Mouse (Mus musculus) intestine, embryonic 14.5 days (tissue): ENCODE measurements around the gene Taf1a. TPM values are rescaled to one million over a fixed set of nuclear protein-coding genes. Genes with fewer than 3 reads are reported as not detected.

ENCODE experiments used
- ATAC-seq: fragments of 200-750 bp; cut with Nextera tagmentation; replicated peaks from 2 replicates; pipeline ENCODE4 v1.8.0; 2017; ENCODE audit warnings: low read depth, moderate number of reproducible peaks, moderate TSS enrichment, moderate library complexity; ENCODE audit not compliant: low FRiP score, low TSS enrichment
- DNase-seq: peaks from one replicate; pipeline ENCODE4 v3.0.0-alpha.2; 2018; ENCODE audit warnings: low spot score
- H3K27ac ChIP-seq: fragments of 300-500 bp; sonication (generic); 2 replicates; pipeline ENCODE4 v1.5.1; 2014; ENCODE audit warnings: low read depth, mild to moderate bottlenecking, control low read depth
- H3K27me3 ChIP-seq: fragments of 300-500 bp; sonication (generic); replicated peaks from 2 replicates; pipeline ENCODE4 v1.6.1; 2014; ENCODE audit warnings: low read length, control low read depth; ENCODE audit not compliant: control insufficient read depth, insufficient read depth
- H3K36me3 ChIP-seq: fragments of 300-500 bp; sonication (generic); 2 replicates; pipeline ENCODE4 v1.6.1; 2014; ENCODE audit warnings: low read length, control low read depth; ENCODE audit not compliant: control insufficient read depth, insufficient read depth
- H3K4me1 ChIP-seq: fragments of 300-500 bp; sonication (generic); replicated peaks from 2 replicates; pipeline ENCODE4 v1.6.1; 2014; ENCODE audit warnings: low read length, control low read depth, mixed read lengths; ENCODE audit not compliant: control insufficient read depth, insufficient read depth
- H3K4me2 ChIP-seq: fragments of 300-500 bp; sonication (generic); 2 replicates; pipeline ENCODE4 v1.6.1; 2014; ENCODE audit warnings: low read length
- H3K4me3 ChIP-seq: fragments of 300-500 bp; sonication (generic); 2 replicates; pipeline ENCODE4 v1.5.1; 2014; ENCODE audit warnings: low read depth, low read length, control low read depth, mixed read lengths
- H3K9ac ChIP-seq: fragments of 300-500 bp; sonication (generic); 2 replicates; pipeline ENCODE4 v1.6.1; 2014; ENCODE audit warnings: mild to moderate bottlenecking, low read length
- H3K9me3 ChIP-seq: fragments of 300-500 bp; sonication (generic); 2 replicates; pipeline ENCODE4 v1.6.1; 2016; ENCODE audit warnings: low read length, control low read depth; ENCODE audit not compliant: control insufficient read depth
- WGBS: fragments of 180-500 bp; shearing (Covaris S2); extraction: QIAGEN DNeasy Blood & Tissue Kit; methylation state at CpG from one replicate; pipeline ENCODE4 v1.1.7; 2014; 5-methylcytosine and 5-hydroxymethylcytosine counted together
- polyA plus RNA-seq: library from polyadenylated mRNA; unstranded; fragments of >200 nt; fragmentation: Nextera tagmentation; extraction: Ambion mirVana; gene quantifications from 2 replicates; pipeline ENCODE4 v1.2.1, GENCODE M21; 2014

The Taf1a gene
- polyA plus RNA-seq, 1 experiment from 2014 or later: 21.8 TPM

DNA sequence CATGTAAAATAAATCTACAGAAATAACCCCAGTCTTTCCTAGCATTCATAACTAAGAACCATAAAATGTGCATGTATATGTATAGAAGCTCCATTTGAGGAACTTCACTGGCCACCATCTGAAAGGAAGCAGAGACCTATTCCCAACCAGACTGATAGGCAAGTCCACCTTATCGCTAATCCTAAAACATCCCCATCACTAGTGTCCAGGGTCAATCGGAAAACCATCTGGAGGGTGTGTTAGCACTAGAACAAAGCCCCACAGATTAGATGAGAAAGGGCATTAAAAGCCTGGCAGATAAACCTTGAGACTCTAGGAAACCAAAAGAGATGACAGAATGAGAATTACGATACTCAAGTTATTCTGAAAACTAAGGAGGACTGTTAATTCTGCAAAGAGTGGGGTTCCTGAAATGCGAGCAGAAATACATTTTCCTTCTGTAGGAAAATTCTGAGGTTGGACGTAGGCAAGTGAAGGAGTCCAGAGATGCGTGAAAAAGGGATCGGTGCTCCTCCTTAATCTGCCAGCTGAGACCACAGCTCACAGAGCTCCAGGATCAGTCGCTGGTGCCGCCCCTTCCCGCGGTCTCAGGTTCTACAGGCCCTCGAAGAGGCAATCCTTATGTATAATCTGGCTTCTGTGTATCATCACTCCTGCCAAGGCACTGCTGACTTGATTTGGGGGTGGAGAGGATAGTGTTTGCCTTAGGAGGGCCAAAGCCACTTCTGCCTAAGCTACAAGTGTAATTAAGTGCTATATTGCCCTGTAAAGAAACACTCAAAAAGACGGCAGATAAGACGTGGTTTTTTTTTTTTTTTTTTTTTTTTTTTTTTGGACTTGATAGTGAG, 25.8 kb upstream of the Taf1a start:
- peak; percentile 37; the same call in 1 of the 2 replicates for ATAC-seq
- H3K4me3 ChIP-seq: no peak overlapping the region
- peaks cover 74% of the 10 kb centered on the region for H3K36me3 ChIP-seq
- DNase-seq: no peak
- no peak overlapping the region for H3K4me2 ChIP-seq
- no peaks in the 10 kb centered on the region for H3K9me3 ChIP-seq
- H3K4me1 ChIP-seq: peaks cover 10% of the 10 kb centered on the region
- no peak overlapping the region for H3K9ac ChIP-seq
- H3K27me3 ChIP-seq: no peaks in the 10 kb centered on the region
- H3K27ac ChIP-seq: no peak overlapping the region
- 68% methylated on average over 14 of the region's 14 CpGs for WGBS

DNA sequence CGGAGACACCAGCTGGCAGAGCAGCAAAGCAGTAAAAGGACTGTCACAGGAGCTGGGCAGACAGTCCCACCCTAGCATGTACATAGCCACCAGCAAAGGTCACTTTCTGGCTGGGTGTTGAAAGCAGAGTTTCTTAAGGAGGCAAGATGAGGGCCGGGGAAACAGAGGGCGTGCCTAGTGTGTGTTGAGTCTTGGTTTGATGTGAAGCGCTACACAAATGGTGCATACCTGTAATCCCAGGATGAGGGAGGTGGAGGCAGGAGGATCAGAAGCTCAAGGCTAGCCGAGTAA, 25.3 kb upstream of the Taf1a start:
- no peak overlapping the region for H3K4me3 ChIP-seq
- peaks cover 69% of the 10 kb centered on the region for H3K36me3 ChIP-seq
- DNase-seq (no peak), ATAC-seq (peak; percentile 63)
- no peaks in the 10 kb centered on the region for H3K27me3 ChIP-seq
- H3K9ac ChIP-seq: no peak overlapping the region
- H3K9me3 ChIP-seq: no peaks in the 10 kb centered on the region
- H3K27ac ChIP-seq: no peak overlapping the region
- peaks cover 15% of the 10 kb centered on the region for H3K4me1 ChIP-seq
- 70% methylated on average over 5 of the region's 5 CpGs for WGBS
- H3K4me2 ChIP-seq: no peak overlapping the region

DNA sequence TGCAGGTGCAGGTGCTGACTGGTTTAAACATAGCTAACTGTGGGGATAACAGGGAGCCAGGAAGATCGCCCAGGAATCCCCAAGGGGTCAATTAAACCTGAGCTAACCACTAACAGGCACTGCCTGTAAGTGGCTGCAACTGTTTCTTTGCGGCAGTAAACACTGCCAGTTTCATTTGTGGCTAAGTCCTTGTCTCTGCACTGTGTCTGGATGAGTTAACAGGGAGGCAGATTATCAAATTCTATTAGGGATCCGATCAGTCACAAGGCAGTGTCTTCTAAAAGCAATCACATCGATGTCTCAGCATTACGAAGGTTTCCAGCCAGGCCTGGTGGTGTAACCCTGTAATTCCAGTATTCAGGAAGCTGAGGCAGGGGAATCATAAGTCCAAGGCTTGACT, 22.4 kb upstream of the Taf1a start:
- no peak overlapping the region for H3K27ac ChIP-seq
- H3K9me3 ChIP-seq: no peaks in the 10 kb centered on the region
- no peak for DNase-seq
- no peak overlapping the region for H3K4me2 ChIP-seq
- H3K4me3 ChIP-seq: no peak overlapping the region
- ATAC-seq: no peak
- no peak overlapping the region for H3K9ac ChIP-seq
- peaks cover 41% of the 10 kb centered on the region for H3K36me3 ChIP-seq
- no peaks in the 10 kb centered on the region for H3K27me3 ChIP-seq
- 81% methylated on average over 5 of the region's 5 CpGs for WGBS
- peaks cover 21% of the 10 kb centered on the region for H3K4me1 ChIP-seq

DNA sequence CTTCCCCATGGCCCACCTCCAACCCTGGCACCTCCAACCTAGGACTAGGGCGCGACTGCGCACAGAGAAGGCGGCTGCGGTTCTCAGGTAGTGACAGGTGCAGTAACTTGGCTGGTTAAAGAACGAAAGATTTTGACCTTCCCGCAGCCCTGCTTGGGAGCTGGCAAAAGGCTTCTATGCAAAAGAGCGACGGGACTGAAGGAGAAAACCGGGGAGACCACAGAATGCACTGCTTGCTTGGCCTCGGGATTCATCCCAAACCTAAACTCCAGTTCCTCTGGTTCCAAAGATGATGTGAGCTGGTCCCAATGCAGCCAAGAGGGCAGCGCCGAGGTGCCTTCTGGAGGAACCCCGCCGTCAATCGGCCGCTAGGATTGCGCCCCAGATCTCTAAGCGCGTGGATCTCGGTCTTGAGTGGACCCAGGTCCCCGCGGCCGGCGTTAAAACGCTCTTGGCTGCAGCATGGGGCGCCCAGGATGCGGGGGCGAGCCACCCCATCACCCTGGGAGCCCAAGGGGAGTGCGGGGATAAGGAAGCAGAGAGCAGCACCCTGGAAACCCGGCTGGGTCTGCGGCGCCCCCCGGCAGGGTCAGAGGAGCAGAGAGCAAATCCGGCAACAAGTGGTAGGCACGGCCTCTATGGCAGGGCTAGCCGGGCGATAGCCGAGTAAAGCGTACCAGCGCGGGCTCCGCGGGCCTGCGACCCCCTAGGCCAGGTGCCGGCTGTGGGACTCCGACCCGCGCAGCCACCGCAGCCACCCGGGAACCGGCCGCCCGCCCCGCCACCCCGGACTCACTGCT, 20.0 kb upstream of the Taf1a start:
- peak overlapping the region; percentile 82 for H3K4me2 ChIP-seq
- no peak overlapping the region; the same call in 1 of the 2 replicates for H3K27ac ChIP-seq
- no peaks in the 10 kb centered on the region for H3K27me3 ChIP-seq
- H3K9me3 ChIP-seq: no peaks in the 10 kb centered on the region
- ATAC-seq (peak; percentile 71; the same call in 1 of the 2 replicates), DNase-seq (peak; percentile 53)
- WGBS: under 1% methylated on average over 56 of the region's 56 CpGs
- H3K4me1 ChIP-seq: peaks cover 17% of the 10 kb centered on the region
- H3K4me3 ChIP-seq: peak overlapping the region; percentile 66
- H3K9ac ChIP-seq: peak overlapping the region; percentile 76
- peaks cover 18% of the 10 kb centered on the region for H3K36me3 ChIP-seq

DNA sequence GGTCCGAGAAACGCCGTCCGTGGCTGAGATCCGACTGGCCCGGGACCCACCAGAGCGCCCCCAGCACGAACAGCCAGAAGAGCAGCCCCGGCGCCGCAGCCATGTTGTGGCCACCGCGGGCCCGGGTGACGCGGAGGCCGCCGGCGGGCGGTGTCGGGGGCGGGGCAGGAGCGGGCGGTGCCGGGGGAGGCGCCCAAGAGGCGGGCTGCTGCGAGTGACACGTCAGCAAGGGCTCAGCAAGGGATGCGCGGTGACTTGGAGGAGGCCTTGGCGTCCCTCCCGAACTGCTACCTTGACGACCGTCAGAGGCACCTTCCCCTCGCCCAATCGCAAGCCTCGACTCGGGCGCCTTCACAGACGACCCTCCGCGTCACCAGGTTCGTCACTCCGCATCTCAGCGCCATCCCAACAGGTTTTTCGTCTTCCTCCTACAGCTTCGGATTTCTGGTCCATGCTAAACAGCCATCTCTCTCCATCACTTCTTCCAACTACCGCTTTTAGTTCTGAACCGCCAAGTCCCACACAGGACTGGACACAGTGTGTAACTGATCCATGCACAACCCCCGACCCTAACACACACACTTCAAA, 19.3 kb upstream of the Taf1a start, which contains the start of gene Mia3:
Mia3 (minus strand) TSS at position 127 of the 588 bp plus-strand sequence.
- peak; percentile 97 for ATAC-seq
- H3K27me3 ChIP-seq: no peaks in the 10 kb centered on the region
- peak within 1 kb of the TSS; percentile 82 for H3K4me2 ChIP-seq
- peaks cover 11% of the 10 kb centered on the region for H3K36me3 ChIP-seq
- under 1% methylated on average over 51 of the region's 51 CpGs for WGBS
- H3K9ac ChIP-seq: peak within 1 kb of the TSS; percentile 76
- H3K9me3 ChIP-seq: no peaks in the 10 kb centered on the region
- DNase-seq: peak; percentile 92
- peak within 1 kb of the TSS; percentile 66 for H3K4me3 ChIP-seq
- H3K27ac ChIP-seq: peak within 1 kb of the TSS; percentile 40
- H3K4me1 ChIP-seq: peaks cover 17% of the 10 kb centered on the region

DNA sequence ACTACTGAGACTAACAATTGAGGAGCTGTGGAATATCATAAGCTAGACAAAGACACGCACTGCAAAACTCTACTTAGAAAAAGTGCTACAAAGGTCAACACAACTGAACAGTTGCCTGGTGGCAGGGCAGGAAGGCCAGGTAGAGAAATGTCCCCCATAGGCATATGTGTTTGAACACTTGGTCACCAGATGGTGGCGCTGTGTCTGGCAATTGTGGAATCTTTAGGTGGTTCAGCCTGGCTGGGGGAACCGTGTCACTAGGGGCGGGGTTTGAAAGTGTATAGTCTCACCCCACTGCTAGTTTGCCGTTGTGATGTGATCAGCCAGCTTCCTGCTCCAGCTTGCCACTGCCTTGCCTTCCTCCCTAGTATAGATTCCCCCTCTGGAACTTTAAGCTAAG, 14.1 kb upstream of the Taf1a start:
- peaks cover 5% of the 10 kb centered on the region; the same call in 1 of the 2 replicates for H3K4me1 ChIP-seq
- ATAC-seq (no peak), DNase-seq (no peak)
- H3K9ac ChIP-seq: no peak overlapping the region
- H3K4me3 ChIP-seq: no peak overlapping the region
- H3K4me2 ChIP-seq: no peak overlapping the region
- no peak overlapping the region for H3K27ac ChIP-seq
- no peaks in the 10 kb centered on the region for H3K27me3 ChIP-seq
- H3K9me3 ChIP-seq: 0 out of 2 replicates have a peak, but pooled peaks cover 3% of the 10 kb centered on the region
- no peaks in the 10 kb centered on the region for H3K36me3 ChIP-seq
- WGBS: 76% methylated on average over 5 of the region's 5 CpGs

DNA sequence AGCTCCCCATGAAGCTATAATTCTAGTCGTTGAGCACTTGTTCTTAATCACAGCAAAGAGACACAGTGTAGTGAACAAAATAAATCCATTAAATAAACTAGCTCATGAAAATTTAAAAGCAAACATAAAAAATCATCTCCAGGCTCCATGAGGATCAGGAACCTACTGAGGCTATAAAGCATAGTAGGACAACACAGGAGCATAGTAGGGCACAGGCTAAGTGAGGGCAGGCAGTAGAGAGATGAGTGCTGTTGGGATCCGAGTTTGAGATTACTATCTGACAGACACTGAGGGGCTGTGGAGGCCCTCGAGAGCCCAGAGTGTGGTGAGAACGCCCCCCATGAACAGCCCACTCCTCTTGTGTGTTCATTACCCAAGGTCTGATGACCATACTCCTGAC, 11.7 kb upstream of the Taf1a start:
- H3K9me3 ChIP-seq: 0 out of 2 replicates have a peak, but pooled peaks cover 3% of the 10 kb centered on the region
- no peaks in the 10 kb centered on the region for H3K4me1 ChIP-seq
- ATAC-seq (no peak), DNase-seq (no peak)
- no peaks in the 10 kb centered on the region for H3K27me3 ChIP-seq
- H3K4me2 ChIP-seq: no peak overlapping the region
- H3K9ac ChIP-seq: no peak overlapping the region
- no peak overlapping the region for H3K4me3 ChIP-seq
- H3K36me3 ChIP-seq: no peaks in the 10 kb centered on the region
- H3K27ac ChIP-seq: no peak overlapping the region
- WGBS: 77% methylated on average over 4 of the region's 4 CpGs

DNA sequence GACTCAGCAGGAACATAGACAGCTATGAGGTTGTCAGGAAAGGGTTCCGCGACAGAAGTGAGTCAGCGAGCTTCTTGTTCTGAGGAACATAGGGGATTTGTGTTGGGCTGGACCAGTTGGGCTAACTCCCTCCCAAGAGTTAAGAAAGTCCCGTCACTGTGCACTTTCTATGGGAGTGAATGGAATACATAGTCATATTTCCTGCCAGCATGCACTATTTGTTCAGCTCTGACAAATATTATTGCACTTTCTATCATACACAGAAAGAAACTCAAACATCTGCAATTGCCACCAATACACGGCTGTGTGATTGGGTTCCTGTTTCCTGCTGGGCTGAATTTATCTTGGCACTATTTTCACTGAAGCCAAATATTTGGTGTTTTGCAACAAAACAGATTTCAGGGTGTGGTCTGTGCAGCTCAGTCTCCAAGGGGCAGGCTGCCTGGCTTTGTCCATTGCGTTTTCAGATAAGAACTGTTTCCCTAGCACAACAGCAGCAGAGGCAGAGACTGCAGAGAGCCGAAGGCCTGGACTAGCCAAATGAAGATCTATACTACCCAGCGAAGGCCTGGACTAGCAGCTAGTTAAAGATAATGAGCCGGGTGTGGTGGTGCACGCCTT, 10.3 kb upstream of the Taf1a start:
- Histone ChIP-seq H3K4me1 (no peaks in the 10 kb centered on the region), H3K4me3 (no peak overlapping the region), H3K36me3 (no peaks in the 10 kb centered on the region), H3K4me2 (no peak overlapping the region), H3K27ac (no peak overlapping the region), H3K27me3 (no peaks in the 10 kb centered on the region; the same call in 1 of the 2 replicates), H3K9me3 (0 out of 2 replicates have a peak, but pooled peaks cover 3% of the 10 kb centered on the region), H3K9ac (no peak overlapping the region)
- 83% methylated on average over 10 of the region's 10 CpGs for WGBS
- no peak for ATAC-seq
- no peak for DNase-seq
